Mouse (Mus musculus): ENCODE measurements around the gene Siah3.

DNA sequence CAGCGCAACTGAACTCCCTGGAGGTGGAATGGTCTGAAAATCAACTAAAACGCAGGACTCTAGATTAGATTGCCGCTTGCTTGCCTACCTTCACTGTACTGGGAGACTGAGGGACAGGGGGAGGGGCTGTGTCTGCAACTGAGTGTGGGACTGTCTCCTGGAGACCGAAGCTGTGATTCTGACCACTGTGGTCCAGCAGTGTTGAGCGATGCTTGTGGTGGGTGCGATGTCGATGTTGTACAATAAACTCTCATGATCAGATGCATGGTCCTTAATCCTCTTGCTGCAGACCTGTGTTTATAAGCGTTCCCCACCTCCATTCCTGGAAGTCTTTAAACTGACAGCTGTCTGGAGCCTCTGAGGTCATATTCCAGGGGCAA lies 1.4 kb downstream of the Siah3 start:
- TF ChIP-seq FLI1 (IDR thresholded peaks at IDR 0.05; ENCODE audit: low read length) (no peak), GATA1 (IDR thresholded peaks at IDR 0.05; ENCODE audit: borderline replicate concordance, low read length) (no peak)
